Mouse (Mus musculus) heart, embryonic 13.5 days (tissue): ENCODE measurements around the gene Gm38393. TPM values are rescaled to one million over a fixed set of nuclear protein-coding genes. Genes with fewer than 3 reads are reported as not detected.

Source experiments
- polyA plus RNA-seq: library from polyadenylated mRNA; unstranded; fragments of >200 nt; fragmentation: Nextera tagmentation; extraction: Ambion mirVana; gene quantifications from 2 replicates; pipeline ENCODE4 v1.2.1, GENCODE M21; 2015

Gene Gm38393
- polyA plus RNA-seq, 1 experiment from 2014 or later, result 0.11 TPM

Other genes starting within 250 kb of the Gm38393 start
- gene Snurf, start within 50 bp of the Gm38393 start, polyA plus RNA-seq, result 43.0 and 50.4 TPM in 2 replicates
- 51.7 and 59.1 TPM in 2 replicates for gene Snrpn, start 135.2 kb upstream of the Gm38393 start, polyA plus RNA-seq